Mouse (Mus musculus): Measurements from ENCODE around the gene Ino80. TPM values are rescaled to one million over a fixed set of nuclear protein-coding genes. Genes with fewer than 3 reads are reported as not detected.
A peak's percentile ranks its signal among the peaks of the same experiment; 100 is the strongest.

The Ino80 gene
- polyA plus RNA-seq, 1 experiment from 2014 or later = 3.4 TPM

DNA sequence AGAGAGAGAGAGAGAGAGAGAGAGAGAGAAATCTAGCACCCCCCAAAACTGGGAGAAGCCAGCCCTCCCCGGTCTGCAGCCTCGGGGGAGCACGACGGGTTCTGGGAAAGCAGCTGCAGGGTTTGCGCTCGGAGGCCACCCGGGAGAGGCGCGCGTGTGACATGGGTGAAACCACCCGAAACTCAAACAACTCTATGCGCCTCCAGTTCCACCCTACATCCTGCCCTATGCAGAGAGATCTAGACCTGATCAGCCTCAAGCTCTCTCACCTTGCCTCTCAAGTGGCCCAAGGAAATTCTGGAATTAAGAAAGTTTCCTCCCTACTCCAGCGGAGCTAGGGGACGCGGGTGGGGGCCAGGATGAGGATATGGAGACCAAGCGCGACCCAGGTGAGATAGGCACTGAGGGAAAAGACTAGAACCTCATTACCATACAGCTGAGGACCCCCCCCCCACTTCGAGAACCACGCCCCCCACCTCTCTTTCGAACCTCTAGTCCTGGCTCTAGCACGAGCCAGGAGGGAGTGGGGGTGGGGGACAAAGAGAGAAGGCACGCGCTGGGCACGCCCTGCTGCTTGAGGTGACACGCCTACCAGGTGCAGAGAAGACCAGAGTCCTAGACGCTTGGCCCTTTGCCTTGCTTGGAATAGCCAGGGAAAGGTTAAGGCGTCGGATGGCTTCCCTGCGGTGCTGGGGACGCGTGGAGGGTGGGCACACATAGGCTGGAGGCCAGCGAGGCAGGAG lies 152.7 kb downstream of the Ino80 start:
- H3K4me3 ChIP-seq = peak overlapping the region; percentile 73
- under 1% methylated on average over 32 of the region's 32 CpGs for WGBS
- H3K4me1 ChIP-seq = peaks cover 70% of the 10 kb centered on the region
- no peaks in the 10 kb centered on the region for H3K36me3 ChIP-seq
- peak overlapping the region; percentile 72; the same call in 1 of the 2 replicates for H3K27ac ChIP-seq
- no peaks in the 10 kb centered on the region for H3K9me3 ChIP-seq
- DNase-seq (ENCODE audit: low spot score) = no peak
- H3K27me3 ChIP-seq (ENCODE audit: insufficient read depth, poor library complexity, severe bottlenecking) = peaks cover 99% of the 10 kb centered on the region

DNA sequence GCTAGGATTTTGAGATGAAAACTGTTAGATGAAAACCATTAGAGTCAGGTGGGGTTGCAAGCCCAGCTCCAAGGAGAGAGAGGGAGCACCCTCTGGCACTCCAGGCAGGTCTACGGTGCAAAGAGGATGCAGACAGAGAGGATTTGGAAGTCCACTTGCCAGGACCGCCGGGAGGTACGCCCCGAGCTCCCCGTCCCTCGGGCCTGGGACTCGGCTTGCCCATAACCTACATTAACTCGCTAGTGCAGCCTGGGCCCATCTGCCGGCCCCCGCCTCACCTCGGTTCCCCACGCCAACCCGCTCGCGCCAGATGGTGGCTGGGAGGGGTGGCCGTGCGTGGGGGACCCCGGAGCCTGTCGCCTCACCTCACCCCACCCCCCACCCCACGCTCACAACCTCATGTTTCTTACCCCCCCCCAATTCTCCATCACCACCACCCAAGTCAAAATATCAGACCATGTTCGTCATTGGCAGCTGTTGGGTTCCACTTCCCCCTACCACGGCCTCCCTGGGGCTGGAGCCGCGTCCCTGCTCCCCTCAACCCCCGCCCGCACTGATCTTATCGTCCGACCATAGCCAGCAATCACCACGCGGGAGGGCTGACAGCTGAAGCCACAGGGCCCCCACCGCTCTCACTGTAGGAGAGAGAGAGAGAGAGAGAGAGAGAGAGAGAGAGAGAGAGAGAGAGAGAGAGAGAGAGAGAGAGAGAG lies 153.5 kb downstream of the Ino80 start:
- Histone ChIP-seq H3K4me3 (peak overlapping the region; percentile 73), H3K4me1 (peaks cover 70% of the 10 kb centered on the region)
- WGBS = 3% methylated on average over 30 of the region's 32 CpGs

More for the DNA sequence above, 153.5 kb downstream of the Ino80 start:
- H3K27ac ChIP-seq = peak overlapping the region; percentile 8; the same call in 1 of the 2 replicates
- H3K36me3 ChIP-seq = no peaks in the 10 kb centered on the region
- DNase-seq (ENCODE audit: low spot score) = no peak
- H3K9me3 ChIP-seq = no peaks in the 10 kb centered on the region
- H3K27me3 ChIP-seq (ENCODE audit: insufficient read depth, poor library complexity, severe bottlenecking) = peaks cover 98% of the 10 kb centered on the region

Other genes with a start within 250 kb of the Ino80 start
- 0.18 TPM in 1 of 2 replicates, not detected in the other for gene Ppp1r14d, start 247.8 kb downstream of the Ino80 start, polyA plus RNA-seq (2016; fragmentation: Nextera tagmentation; extraction: Ambion mirVana)
- 2.6 and 8.8 TPM in 2 replicates for gene Spint1, start 240.3 kb downstream of the Ino80 start, polyA plus RNA-seq (2016; fragmentation: Nextera tagmentation; extraction: Ambion mirVana)
- gene Rhov, start 206.4 kb downstream of the Ino80 start, polyA plus RNA-seq (2016; fragmentation: Nextera tagmentation; extraction: Ambion mirVana) = 0.39 TPM in 1 of 2 replicates, not detected in the other
- gene Vps18, start 188.9 kb downstream of the Ino80 start, polyA plus RNA-seq (2016; fragmentation: Nextera tagmentation; extraction: Ambion mirVana) = 17.4 and 18.6 TPM in 2 replicates
- 6.0 and 7.5 TPM in 2 replicates for gene Dll4, start 151.9 kb downstream of the Ino80 start, polyA plus RNA-seq (2016; fragmentation: Nextera tagmentation; extraction: Ambion mirVana)
- 0.55 and 0.69 TPM in 2 replicates for gene Chac1, start 126.5 kb downstream of the Ino80 start, polyA plus RNA-seq (2016; fragmentation: Nextera tagmentation; extraction: Ambion mirVana)
- 0.31 and 0.34 TPM in 2 replicates for gene Exd1, start 69.9 kb upstream of the Ino80 start, polyA plus RNA-seq (2016; fragmentation: Nextera tagmentation; extraction: Ambion mirVana)
- gene Chp1, start 70.0 kb upstream of the Ino80 start, polyA plus RNA-seq (2016; fragmentation: Nextera tagmentation; extraction: Ambion mirVana) = 42.4 and 47.4 TPM in 2 replicates
- 52.0 and 56.7 TPM in 2 replicates for gene Nusap1, start 140.6 kb upstream of the Ino80 start, polyA plus RNA-seq (2016; fragmentation: Nextera tagmentation; extraction: Ambion mirVana)
- gene Oip5, start 140.8 kb upstream of the Ino80 start, polyA plus RNA-seq (2016; fragmentation: Nextera tagmentation; extraction: Ambion mirVana) = 30.1 and 30.8 TPM in 2 replicates
- 58.3 and 65.4 TPM in 2 replicates for gene Ndufaf1, start 185.1 kb upstream of the Ino80 start, polyA plus RNA-seq (2016; fragmentation: Nextera tagmentation; extraction: Ambion mirVana)
- 26.4 and 37.4 TPM in 2 replicates for gene Rtf1, start 197.4 kb upstream of the Ino80 start, polyA plus RNA-seq (2016; fragmentation: Nextera tagmentation; extraction: Ambion mirVana)

Measured in heart, embryonic 10.5 days (tissue).